Mouse (Mus musculus): ENCODE data around the gene Pigq. TPM values are rescaled to one million over a fixed set of nuclear protein-coding genes. Genes with fewer than 3 reads are reported as not detected.
A peak's percentile ranks its signal among the peaks of the same experiment; 100 is the strongest.

Pigq gene
- total and polyA plus RNA-seq, 3 experiments, result 18.5 to 97.2 (median 28.1) TPM

GRCm38 (mm10) chr17:25895415-25895814 is 49.3 kb downstream of the Pigq start:
- H3K4me2 ChIP-seq (ENCODE audit: insufficient read depth, low read depth, poor library complexity, severe bottlenecking), result no peak overlapping the region
- peaks cover 6 to 35% of the 10 kb centered on the region in 2 experiments; a peak in 3 of 4 replicates for H3K4me1 ChIP-seq (ENCODE audit: control insufficient read depth in 1 of 2, insufficient read depth in 2 of 2)
- H3K9me3 ChIP-seq (replicated peaks; ENCODE audit: low read length), result peaks cover under 1% of the 10 kb centered on the region
- dilution Hi-C loops (cut with MboI; ENCODE audit: extremely low pct_ligation_motif_present, extremely low pct_unique_long_range_greater_than_20kb, low sequenced_read_pairs), result no loop called here
- in situ Hi-C loops (cut with MboI; ENCODE audit: low pct_ligation_motif_present, low pct_unique_long_range_greater_than_20kb, low sequenced_read_pairs), result no loop called here
- peaks cover 8% of the 10 kb centered on the region for H3K79me2 ChIP-seq (replicated peaks; ENCODE audit: control insufficient read depth, extremely low read depth, insufficient read depth, poor library complexity, severe bottlenecking)
- H3K9ac ChIP-seq (ENCODE audit: insufficient read depth, low read depth), result no peak overlapping the region
- H3K36me3 ChIP-seq (replicated peaks in 1 of 2; ENCODE audit: control insufficient read depth in 1 of 2, insufficient read depth in 1 of 2, low read length in 1 of 2), result peaks cover 2 to 44% of the 10 kb centered on the region in 2 experiments
- H3K27ac ChIP-seq (ENCODE audit: insufficient read depth, low read depth), result no peak overlapping the region
- DNase-seq (ENCODE audit: extremely low read depth), result no peak
- no peaks in the 10 kb centered on the region for H3K27me3 ChIP-seq (replicated peaks)
- no peak overlapping the region for H3K4me3 ChIP-seq (replicated peaks in 1 of 3; ENCODE audit: low read depth in 2 of 3, low read length in 2 of 3, poor library complexity in 1 of 3)
- TF ChIP-seq EP300 (IDR thresholded peaks at IDR 0.05; ENCODE audit: low read length), result no peak
- TF ChIP-seq MYC (IDR thresholded peaks at IDR 0.05; ENCODE audit: low read depth, low read length), result no peak
- TF ChIP-seq GABPA (IDR thresholded peaks at IDR 0.05; ENCODE audit: insufficient replicate concordance, low read depth, low read length), result no peak

GRCm38 (mm10) chr17:25893975-25894617 is 50.6 kb downstream of the Pigq start:
- dilution Hi-C loops (cut with MboI; ENCODE audit: extremely low pct_ligation_motif_present, extremely low pct_unique_long_range_greater_than_20kb, low sequenced_read_pairs), result no loop called here
- H3K4me3 ChIP-seq (replicated peaks in 1 of 3; ENCODE audit: low read depth in 2 of 3, low read length in 2 of 3, poor library complexity in 1 of 3), result no peak overlapping the region
- H3K4me2 ChIP-seq (ENCODE audit: insufficient read depth, low read depth, poor library complexity, severe bottlenecking), result no peak overlapping the region
- peak; percentile 47; the same call in 1 of the 2 replicates for TF ChIP-seq NELFE (IDR thresholded peaks at IDR 0.05; ENCODE audit: low read depth, low read length)
- TF ChIP-seq GABPA (IDR thresholded peaks at IDR 0.05; ENCODE audit: insufficient replicate concordance, low read depth, low read length), result no peak
- TF ChIP-seq MYC (IDR thresholded peaks at IDR 0.05; ENCODE audit: low read depth, low read length), result no peak
- TF ChIP-seq ETS1 (conservative IDR thresholded peaks at IDR 0.05; ENCODE audit: low read depth, low read length), result no peak
- no peak for TF ChIP-seq ZC3H11A (IDR thresholded peaks at IDR 0.05; ENCODE audit: low read depth, low read length)
- TF ChIP-seq CTCF (conservative IDR thresholded peaks at IDR 0.05 in 1 of 2, IDR thresholded peaks at IDR 0.05 in 1 of 2; ENCODE audit: low read depth in 2 of 2, low read length in 2 of 2), result peak; percentile 90 to 97
- TF ChIP-seq E2F4 (IDR thresholded peaks at IDR 0.05; ENCODE audit: insufficient replicate concordance, low read depth, low read length), result no peak
- no peak for TF ChIP-seq ELF1 (IDR thresholded peaks at IDR 0.05; ENCODE audit: low read depth, low read length)
- TF ChIP-seq MAX (IDR thresholded peaks at IDR 0.05; ENCODE audit: low read length), result 0 out of 2 replicates have a peak, but pooled peaks have one; percentile 33
- TF ChIP-seq RCOR1 (conservative IDR thresholded peaks at IDR 0.05; ENCODE audit: low read depth, low read length), result no peak
- TF ChIP-seq SMC3 (IDR thresholded peaks at IDR 0.05; ENCODE audit: low read depth, low read length), result peak; percentile 80
- no peak for TF ChIP-seq ZNF384 (IDR thresholded peaks at IDR 0.05; ENCODE audit: low read depth, low read length)
- no peak for TF ChIP-seq SIN3A (IDR thresholded peaks at IDR 0.05; ENCODE audit: low read length)
- no peak for TF ChIP-seq USF1 (IDR thresholded peaks at IDR 0.05; ENCODE audit: low read depth, low read length)
- no peak for TF ChIP-seq UBTF (IDR thresholded peaks at IDR 0.05; ENCODE audit: low read depth, low read length)
- no peak for TF ChIP-seq USF2 (conservative IDR thresholded peaks at IDR 0.05; ENCODE audit: low read depth, low read length)
- TF ChIP-seq IRF4 (IDR thresholded peaks at IDR 0.05; ENCODE audit: low read depth, low read length), result no peak
- 0 out of 2 replicates have a peak, but pooled peaks have one; percentile 35 for TF ChIP-seq TCF12 (IDR thresholded peaks at IDR 0.05; ENCODE audit: low read depth, low read length)
- TF ChIP-seq RAD21 (IDR thresholded peaks at IDR 0.05; ENCODE audit: low read depth, low read length), result peak; percentile 98
- TF ChIP-seq MEF2A (IDR thresholded peaks at IDR 0.05; ENCODE audit: borderline replicate concordance, low read depth, low read length), result peak; percentile 33; the same call in 1 of the 2 replicates
- TF ChIP-seq CHD1 (IDR thresholded peaks at IDR 0.05; ENCODE audit: low read depth, low read length), result no peak
- no peak for TF ChIP-seq ZKSCAN1 (IDR thresholded peaks at IDR 0.05; ENCODE audit: borderline replicate concordance, low read depth, low read length)
- TF ChIP-seq MAFK (IDR thresholded peaks at IDR 0.05; ENCODE audit: insufficient replicate concordance, low read length), result no peak
- in situ Hi-C loops (cut with MboI; ENCODE audit: low pct_ligation_motif_present, low pct_unique_long_range_greater_than_20kb, low sequenced_read_pairs), result no loop called here
- peak; percentile 77 for DNase-seq (ENCODE audit: extremely low read depth)
- no peaks in the 10 kb centered on the region for H3K27me3 ChIP-seq (replicated peaks)
- H3K79me2 ChIP-seq (replicated peaks; ENCODE audit: control insufficient read depth, extremely low read depth, insufficient read depth, poor library complexity, severe bottlenecking), result peaks cover 8% of the 10 kb centered on the region; the same call in 1 of the 2 replicates
- H3K4me1 ChIP-seq (ENCODE audit: control insufficient read depth in 1 of 2, insufficient read depth in 2 of 2), result peaks cover 6 to 35% of the 10 kb centered on the region in 2 experiments; a peak in 3 of 4 replicates
- H3K9me3 ChIP-seq (replicated peaks; ENCODE audit: low read length), result no peaks in the 10 kb centered on the region
- peaks cover 10 to 45% of the 10 kb centered on the region in 2 experiments for H3K36me3 ChIP-seq (replicated peaks in 1 of 2; ENCODE audit: control insufficient read depth in 1 of 2, insufficient read depth in 1 of 2, low read length in 1 of 2)
- no peak overlapping the region for H3K9ac ChIP-seq (ENCODE audit: insufficient read depth, low read depth)
- H3K27ac ChIP-seq (ENCODE audit: insufficient read depth, low read depth), result no peak overlapping the region
